Mouse (Mus musculus) left cerebral cortex, adult 18-20 months (tissue): ENCODE measurements around the gene Acap1. TPM values are rescaled to one million over a fixed set of nuclear protein-coding genes. Genes with fewer than 3 reads are reported as not detected.

Experiments
- DNase-seq, 2 experiments: peaks; one replicate each; pipeline ENCODE4 v3.0.0; 2021 to 2022; ENCODE audit warnings: low spot score in 2 of 2, mixed read lengths in 1 of 2
- total RNA-seq, 2 experiments: library from RNA; stranded (reverse); gene quantifications; 2 replicates each; pipeline ENCODE4 v1.2.3; 2021

Acap1 gene
- total RNA-seq, 2 experiments from 2014 or later: 0.14 TPM; not detected in 1

GRCm38 (mm10) chr11:69908645-69909044, 13.3 kb upstream of the Acap1 start:
- no peak for DNase-seq

- DNase-seq: no peak
These were observed 9.0 kb upstream of the Acap1 start for GRCm38 (mm10) chr11:69904311-69904710.

DNA sequence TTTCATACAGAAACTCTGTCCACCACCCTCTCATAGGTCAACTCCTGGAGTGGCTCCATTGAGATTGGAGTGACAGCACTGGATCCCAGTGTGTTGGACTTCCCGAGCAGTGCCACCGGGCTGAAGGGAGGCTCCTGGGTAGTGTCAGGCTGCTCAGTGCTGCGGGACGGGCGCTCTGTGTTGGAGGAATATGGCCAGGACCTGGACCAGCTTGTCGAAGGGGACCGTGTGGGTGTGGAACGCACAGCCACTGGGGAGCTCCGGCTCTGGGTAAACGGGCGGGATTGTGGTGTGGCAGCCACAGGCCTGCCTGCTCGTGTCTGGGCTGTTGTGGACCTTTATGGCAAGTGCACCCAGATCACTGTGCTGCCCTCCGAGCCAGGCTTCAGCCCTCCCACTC, 7.6 kb upstream of the Acap1 start:
- no peak for DNase-seq

- DNase-seq: peak in 1 of 2 experiments; percentile 23
These were observed 6.7 kb upstream of the Acap1 start for GRCm38 (mm10) chr11:69901993-69902392.

DNA sequence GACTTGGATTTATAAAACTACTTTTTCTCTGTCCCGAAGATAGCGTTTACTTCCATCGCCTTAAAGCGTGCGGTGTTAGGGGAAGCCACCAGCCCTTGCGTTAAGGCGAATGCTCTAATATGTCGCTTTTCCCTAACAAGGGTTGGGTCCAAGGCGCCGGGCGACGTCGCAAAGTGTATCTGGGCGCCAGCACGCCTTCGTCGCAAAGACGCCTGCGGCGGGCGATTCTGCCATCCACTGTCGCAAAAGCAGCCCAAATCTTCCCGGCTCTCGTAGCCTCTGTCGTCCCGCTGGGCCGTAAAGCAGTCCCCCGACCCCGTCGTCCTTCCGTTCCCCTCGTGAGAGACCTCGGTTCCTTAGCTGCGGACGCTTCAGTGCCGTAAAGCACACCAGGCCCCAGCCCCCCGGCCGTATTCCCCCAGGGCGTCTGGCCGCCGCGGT, 6.1 kb upstream of the Acap1 start:
- peak; percentile 93 to 97 for DNase-seq

GRCm38 (mm10) chr11:69900471-69901405, 5.4 kb upstream of the Acap1 start, which contains the start of the genes 2810408A11Rik and Neurl4:
Gene 2810408A11Rik, minus strand, starts transcription at chr11:69900987.
Gene Neurl4, plus strand, starts transcription at chr11:69901072.
- peak; percentile 82 to 89 for DNase-seq

- DNase-seq: no peak
These were observed 4.5 kb upstream of the Acap1 start for GRCm38 (mm10) chr11:69899870-69900269.

- no peak for DNase-seq
These were observed 668 bp downstream of the Acap1 start for GRCm38 (mm10) chr11:69894671-69895070.

DNA sequence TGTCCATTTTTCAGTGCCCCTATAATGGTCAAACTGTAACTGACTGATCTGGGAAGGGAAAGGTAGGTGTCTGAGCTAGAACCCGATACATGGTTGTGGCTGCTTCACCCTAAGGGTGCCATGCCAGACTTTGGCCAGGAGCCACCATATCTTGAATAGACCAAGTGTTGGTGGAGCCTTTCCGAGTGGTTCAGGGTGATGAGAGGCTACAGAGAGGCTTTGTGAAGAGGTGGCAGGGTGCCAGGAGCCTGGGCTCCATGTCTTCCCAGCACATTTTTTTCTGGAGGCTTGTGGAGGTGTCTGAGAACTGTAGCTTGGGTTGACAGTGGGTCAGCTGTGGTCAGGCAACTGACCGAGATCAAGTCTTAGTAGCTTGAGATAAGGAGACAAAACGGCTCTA, 3.9 kb downstream of the Acap1 start:
- peak in 1 of 2 experiments; percentile 32 for DNase-seq

DNA sequence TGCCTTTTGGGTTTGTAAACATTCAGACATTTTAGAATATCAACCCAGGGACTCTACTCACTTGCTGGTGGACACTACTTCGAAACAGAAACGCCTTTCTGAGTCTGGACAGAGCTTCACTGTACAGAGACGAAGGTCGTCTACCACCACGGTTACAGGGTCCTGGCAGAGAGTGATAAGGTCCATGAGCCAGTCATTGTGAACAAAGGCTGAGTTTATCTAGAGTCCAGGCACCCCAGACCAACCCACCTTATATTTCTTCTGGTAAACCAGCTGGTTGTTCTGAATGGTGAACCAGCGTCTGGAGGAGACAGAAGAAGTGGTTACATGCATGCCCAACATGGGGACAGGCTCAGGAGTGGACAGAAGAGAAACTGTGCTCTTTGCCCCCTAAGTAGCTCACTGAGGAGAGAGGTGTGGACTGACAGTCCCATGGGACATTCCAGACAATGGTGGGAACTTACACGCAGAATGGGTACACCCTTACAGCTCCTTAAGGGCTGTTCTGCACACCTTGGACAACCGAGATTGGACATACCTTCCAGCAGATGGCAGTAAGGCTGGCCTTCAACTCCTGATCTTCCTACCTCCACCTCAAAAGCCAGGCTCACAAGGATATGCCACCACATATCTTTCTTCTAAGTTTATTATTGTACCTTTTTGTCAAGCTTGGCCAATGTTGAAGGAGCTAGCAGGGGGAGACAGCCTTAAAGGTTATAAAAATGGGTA, 8.3 kb downstream of the Acap1 start:
- no peak for DNase-seq

DNA sequence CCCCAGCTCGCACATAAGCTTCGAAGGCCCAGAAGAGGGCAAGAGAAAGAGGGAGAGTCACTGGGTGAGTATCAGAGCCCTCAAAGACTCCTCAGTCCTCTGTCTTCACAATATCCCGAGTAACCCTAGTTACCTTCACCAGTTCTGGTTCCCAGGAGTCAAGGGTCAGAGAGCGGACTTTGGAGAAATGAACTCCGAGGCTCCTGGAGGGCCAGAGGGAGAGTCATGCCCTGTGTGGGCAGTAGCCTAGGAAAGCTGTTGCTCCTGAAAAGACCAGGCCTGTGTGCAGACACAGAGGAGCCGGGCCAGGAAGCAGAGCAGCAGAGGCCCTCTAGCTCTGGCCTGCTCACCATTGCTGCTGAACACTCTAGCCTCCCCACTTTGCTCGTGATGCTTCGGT, 10.7 kb downstream of the Acap1 start:
- DNase-seq: no peak

GRCm38 (mm10) chr11:69884240-69884639, 11.1 kb downstream of the Acap1 start:
- no peak for DNase-seq

DNA sequence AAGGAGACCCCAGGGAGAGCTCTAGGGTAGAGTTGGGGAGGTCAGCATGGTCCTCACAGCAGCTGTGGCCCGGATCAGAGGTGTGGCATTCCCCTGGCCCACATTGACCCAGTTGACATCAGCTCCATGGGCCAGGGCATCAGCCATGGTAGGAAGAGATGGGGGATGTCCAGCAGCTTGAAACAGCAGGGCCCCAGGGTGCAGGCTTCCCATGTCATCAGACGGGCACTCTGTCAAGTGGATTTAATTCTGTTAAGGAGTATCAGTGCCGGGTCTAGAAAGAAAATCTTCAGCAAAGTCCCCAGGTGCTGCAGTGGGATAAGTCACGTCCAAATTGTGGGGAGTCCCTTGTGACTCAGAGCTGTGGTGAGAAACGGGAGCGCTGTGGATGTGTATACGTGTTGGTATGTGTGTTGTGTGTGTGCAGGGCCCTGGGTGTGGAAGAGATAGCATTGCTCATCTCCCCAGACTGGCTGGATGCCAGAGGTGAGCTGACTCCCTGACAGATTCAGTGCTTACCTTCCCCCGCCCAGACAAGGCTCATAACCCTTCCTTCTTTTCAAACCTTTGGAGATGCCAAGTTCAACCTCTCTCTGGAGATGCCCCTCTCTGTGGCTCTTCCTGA, 11.7 kb downstream of the Acap1 start:
- no peak for DNase-seq

DNA sequence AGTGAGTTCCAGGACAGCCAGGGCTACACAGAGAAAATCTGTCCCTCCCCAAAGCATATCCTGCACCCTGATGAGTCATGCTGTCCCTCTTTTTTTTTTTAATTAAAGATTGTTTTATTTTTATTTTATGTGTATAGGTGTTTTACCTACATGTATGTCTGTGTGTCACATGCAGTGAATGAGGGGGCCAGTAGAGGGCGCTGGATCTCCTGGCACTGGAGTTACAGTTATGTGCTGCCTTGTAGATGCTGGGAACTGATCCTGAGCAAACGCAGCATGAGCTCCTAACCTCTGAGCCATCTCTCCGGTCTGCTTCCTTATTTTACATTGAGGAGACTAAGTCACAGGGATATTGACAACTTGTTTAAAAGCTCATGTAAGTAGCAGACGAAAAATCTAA, 12.3 kb downstream of the Acap1 start:
- no peak for DNase-seq

- no peak for DNase-seq
These were observed 13.3 kb downstream of the Acap1 start for GRCm38 (mm10) chr11:69881787-69882670.

- peak; percentile 55 to 58 for DNase-seq
These were observed 14.3 kb downstream of the Acap1 start, which contains the start of gene Kctd11 for GRCm38 (mm10) chr11:69880853-69881603. Gene Kctd11, minus strand, starts transcription at chr11:69881406.

GRCm38 (mm10) chr11:69880506-69880852, 14.9 kb downstream of the Acap1 start:
- DNase-seq: peak; percentile 27 to 30

- no peak for DNase-seq
These were observed 15.6 kb downstream of the Acap1 start for GRCm38 (mm10) chr11:69879711-69880110.

DNA sequence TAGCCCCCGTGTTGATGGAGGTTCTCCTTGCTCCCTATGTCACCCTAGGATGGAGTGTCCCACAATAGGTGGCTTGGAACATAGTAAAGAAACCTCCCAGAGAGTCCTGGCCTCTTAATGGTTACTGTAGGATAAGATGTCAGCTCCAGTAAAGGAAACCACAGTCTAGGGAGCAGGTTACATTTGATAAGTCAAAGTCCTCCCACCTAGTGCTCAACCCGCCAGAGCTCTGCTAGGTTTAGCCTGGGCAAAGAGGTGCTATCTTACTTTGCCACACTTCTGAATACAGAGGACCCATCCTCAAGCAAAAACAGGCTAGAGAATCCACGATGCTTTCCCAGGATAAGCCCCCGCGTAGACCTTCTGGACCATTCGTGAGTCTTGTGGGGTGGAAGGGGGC, 16.4 kb downstream of the Acap1 start:
- DNase-seq: no peak

DNA sequence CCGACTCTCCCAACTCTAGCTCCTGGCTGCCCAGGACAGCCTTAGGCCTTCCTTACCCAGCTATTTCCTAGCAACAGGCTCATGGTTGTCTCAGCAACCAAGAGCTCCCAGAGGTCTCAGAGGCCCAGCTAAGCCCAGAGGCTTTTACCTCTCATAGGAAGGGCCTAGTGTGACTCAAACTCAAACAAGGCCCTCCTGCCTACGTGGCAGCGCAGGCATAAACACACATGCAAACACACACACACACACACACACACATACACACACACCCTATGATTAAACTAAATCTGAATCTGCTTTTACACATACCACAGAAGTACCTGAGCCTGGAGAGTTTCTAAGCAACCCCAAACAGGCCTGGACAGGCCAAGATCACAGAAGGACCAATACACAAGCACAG, 16.9 kb downstream of the Acap1 start:
- no peak for DNase-seq
